Mouse (Mus musculus) cerebellum, adult 2 months (tissue): ENCODE measurements around the gene Atrnl1.

Source experiments
- CTCF ChIP-seq: fragments of 200-500 bp; IDR thresholded peaks from 2 replicates; pipeline ENCODE4 v1.5.1; 2011; ENCODE audit warnings: low read depth, mild to moderate bottlenecking, control low read depth, low read length, moderate library complexity, borderline replicate concordance; ENCODE audit not compliant: insufficient read depth
- POLR2A ChIP-seq: fragments of 200-500 bp; IDR thresholded peaks from 2 replicates; pipeline ENCODE4 v1.6.1; 2011; ENCODE audit warnings: low read length, control low read depth, borderline replicate concordance; ENCODE audit not compliant: insufficient read depth

DNA sequence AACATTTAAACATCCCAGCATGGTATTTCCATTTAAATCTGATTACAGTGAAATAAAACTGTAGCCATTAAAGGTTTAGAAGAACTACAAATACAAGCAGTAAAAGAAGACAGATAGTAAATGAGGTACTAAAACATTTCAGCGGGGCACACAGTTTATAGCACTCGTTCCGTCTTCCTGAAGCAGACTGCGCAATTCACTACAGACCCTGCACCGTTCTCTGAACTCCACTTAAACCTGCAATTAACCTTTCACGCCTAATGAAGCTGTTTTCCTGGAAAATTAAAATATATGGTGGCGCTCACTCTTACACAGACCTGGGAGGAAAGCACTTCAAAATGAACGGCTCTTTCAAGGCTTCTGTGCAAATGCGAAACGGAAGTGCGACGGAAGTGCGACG lies 514.2 kb downstream of the Atrnl1 start:
- TF ChIP-seq CTCF (no peak), POLR2A (no peak)
